Mouse (Mus musculus): Measurements from ENCODE around the gene Sesn1.
"Not testable (repeated sequence)": the region's sequence is repeated elsewhere in the genome, so short reads cannot be mapped to it uniquely, and the experiment has no call there.

Sesn1 gene

DNA sequence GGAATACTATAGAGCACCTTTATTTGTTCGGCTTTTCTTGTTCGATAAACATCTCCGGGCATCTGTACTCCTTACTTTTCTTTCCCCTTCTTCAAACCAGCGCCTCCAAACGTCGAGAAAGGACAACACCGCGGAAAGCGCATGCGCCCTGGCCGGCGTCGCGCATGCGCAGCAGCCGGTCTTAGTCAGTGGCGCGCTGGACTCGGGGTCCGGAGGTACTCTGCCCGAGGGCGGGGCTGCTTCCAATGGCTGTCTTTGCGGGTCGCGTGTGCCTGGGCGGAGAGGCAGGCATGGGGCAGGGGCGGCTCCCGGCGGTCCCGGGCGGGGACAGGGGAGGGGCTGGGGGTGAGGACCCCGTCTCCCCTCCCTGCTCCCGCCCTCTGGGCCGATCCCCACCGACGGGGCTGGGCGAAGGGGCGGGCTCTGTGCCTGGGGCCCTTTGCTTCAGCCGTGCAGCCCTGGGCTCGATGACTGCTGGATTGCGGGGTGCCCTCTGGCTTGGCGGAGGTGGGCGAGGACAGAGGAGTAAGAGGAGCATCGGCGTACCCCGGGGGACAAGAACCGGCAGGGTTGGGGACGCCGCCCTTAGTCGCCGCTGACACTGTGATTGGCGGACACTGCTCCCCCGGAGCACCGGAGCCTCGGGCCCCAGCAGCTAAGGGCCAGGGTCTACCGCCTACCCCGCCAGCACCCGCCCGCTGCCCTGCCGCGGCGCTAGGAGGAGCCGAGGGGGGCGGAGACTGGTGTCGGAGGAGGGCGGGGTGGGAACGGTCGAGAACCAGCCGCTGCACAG is at the start of gene Sesn1, which contains the start of gene Cep57l1:
Gene Sesn1 (plus strand): TSS at position 165 of the 793 bp plus-strand sequence.
Gene Cep57l1 (minus strand): TSS at position 101 of the 793 bp plus-strand sequence.
- DNase-seq = peak; percentile 96

DNA sequence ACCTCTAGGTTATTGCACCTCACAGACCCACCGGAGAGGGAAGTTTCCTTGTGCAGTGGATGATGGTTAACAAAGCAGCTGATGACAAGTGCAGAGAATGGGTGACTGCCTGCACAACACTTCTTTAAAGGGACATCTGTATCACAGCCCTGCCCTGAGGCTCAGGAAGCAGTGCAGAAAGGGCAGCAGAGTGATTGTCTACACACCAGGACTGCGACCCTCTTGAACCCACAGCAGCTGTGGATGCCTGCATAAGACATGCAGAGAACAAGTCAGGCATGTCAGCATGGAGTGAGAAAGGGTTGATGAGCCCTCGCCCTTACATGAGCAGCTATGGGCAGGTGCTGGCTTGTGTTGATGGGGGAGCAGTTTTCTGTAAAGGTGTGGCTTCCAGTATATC is 48.9 kb upstream of the Sesn1 start:
- DNase-seq = no peak

DNA sequence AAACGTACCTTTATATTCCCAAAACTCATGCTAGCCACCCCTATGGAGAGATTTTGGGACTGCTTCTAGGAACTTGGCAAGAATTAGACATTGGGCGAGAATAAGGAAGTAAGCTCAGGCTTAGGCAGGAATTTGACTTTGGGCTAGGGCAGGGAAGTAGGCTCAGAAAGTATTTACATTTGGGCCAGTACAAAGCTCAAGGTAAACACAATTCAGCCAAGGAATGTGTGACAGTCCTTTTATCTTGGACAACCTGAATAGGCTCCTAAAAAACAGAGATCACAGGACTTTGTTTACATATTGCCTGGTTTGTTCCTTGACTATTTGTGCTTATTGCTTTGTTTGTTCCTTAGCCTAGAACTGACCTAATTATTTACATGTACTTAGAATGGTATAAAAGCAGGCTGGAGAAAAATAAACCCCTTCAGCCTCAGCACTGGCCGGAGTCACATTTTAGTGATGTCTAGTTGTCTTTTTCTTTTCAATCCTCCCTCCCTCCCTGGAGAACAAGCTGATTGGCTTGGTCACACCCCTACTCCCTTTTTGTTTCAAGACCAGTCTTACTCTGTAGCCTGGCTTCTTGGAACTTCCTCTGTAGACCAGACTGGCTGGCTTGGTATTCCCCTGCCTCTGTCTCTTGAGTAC is 45.9 kb upstream of the Sesn1 start:
- DNase-seq = no peak

DNA sequence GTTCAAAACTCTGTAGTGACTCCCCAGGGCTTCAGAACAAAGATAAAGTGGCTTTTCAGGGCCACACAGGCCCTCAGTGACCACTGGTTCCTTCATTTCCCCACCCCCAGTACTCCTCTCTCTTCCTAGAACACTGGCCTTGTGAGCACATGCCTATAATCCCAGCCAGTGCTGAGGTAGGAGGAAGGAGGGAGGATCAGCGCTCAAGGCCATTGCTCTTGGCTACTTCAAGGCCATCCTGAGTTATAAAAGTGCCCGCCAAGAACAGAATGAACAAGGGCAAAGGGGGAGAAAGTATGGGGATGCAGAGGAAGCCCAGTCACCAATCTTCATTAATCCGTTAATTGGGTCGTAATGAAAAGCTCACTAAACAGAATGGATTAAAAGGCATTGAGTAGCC is 44.1 kb upstream of the Sesn1 start:
- DNase-seq = no peak

DNA sequence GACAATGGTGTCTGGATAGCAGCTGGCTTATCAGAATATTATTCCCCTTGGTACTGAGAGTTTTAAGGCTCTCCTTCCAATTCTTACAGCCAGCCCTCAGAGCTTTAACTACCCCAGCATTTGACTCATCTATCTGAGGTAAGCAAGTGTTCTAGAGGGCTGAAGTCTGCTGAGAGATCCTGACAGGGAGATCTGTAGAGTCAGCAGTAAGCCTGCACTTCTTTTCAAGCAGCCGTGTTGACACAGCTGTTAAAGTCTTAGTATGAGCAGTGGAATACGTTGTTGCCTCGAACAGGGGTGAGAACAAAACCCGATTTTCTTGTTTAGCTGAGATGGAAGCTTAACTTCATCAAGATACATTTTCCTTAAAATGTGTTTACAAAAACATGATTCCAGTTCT is 43.5 kb upstream of the Sesn1 start:
- DNase-seq = no peak

DNA sequence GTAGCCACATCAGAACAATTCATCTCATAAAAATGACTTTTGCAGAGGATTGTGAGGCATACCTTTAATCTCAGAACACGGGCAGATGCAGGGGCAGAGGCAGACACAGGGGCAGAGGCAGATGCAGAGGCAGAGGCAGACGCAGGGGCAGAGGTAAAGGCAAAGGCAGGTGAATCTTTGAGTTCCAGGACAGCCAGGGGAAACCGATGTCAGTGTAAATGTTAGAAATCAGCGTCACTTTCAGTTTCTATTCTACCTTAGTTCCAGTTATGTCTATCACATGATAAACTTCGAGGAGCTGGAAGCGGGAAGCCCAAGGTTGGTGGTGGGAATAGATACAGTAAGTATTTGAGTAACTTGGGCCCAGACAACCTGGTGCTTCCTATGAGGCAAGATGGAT is 42.5 kb upstream of the Sesn1 start:
- no peak for DNase-seq

DNA sequence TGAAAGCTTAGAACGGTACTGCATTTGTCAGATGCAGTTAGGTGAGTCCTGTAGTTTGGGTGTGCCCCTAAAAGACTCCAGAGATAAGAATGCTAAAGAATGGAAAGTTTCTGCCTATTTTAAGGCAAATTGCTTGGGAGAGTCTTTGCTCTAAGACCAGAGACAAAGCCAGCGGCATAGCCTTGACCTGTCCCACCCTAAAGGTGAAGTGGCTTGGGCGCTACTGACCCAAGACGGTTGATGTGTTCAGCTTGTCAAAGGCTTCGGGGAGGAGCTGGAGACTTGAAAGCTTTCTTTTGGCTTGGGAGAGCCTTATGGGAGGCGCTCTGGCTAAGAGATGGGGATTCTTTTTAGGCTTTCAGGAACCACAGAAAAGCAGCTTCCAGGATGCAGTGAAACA is 17.4 kb upstream of the Sesn1 start:
- no peak for DNase-seq

DNA sequence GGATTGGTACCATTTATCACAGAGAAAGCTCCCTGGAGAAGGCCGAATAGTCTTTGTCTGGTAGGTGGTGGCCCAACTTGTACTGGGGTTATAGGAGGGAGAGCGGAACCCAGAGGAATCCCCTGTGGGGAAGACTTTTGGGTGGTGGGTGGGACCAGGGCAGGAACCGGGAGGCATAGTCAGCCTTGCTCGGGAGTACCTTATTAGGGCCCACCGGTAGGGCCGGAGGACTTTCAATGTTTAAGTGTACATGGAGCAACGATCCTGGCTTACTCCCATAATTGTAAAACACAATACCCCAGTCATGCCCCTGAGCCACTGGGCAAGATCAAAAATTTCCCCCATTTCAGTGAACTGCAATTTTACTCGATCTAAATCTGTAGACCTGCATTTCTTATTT is 12.5 kb upstream of the Sesn1 start:
- DNase-seq = no peak

DNA sequence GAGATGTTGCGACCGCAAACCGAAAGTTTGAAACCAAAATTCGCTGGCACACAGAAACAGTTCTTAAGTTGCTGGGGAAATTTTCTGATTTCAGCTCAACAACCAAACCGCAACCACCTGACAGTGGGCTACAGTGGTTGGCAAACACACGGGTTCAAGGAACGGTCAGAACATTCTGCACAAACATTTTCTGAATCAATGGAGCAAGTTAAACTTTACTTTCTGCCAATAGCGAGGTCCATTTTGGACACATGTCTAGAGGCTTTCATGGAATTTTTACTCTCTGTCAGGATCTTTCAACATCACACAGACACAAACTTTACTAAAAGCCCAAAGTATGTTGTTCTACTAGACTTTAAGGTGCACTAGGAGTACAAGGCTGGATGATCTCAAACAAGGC is 6.3 kb upstream of the Sesn1 start:
- no peak for DNase-seq

DNA sequence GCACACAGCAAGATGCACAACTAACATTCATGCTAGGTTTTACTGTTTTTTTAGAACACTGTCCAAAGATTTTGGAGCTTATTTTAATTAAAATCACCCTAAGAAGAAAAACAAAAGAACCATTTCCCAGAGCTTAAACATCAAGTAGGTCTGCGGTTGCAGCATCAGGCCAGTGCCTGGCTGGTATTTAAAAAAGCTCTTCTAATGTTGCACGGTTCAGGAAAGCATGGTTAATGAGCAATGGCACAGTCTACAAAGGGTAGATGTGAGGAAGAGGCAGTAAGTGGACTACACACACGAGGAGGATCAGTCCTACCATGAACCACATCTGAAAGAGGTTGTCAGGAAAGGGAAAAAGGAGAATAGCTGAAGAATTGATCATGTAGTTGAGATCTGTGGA is 5.0 kb upstream of the Sesn1 start:
- DNase-seq = no peak

DNA sequence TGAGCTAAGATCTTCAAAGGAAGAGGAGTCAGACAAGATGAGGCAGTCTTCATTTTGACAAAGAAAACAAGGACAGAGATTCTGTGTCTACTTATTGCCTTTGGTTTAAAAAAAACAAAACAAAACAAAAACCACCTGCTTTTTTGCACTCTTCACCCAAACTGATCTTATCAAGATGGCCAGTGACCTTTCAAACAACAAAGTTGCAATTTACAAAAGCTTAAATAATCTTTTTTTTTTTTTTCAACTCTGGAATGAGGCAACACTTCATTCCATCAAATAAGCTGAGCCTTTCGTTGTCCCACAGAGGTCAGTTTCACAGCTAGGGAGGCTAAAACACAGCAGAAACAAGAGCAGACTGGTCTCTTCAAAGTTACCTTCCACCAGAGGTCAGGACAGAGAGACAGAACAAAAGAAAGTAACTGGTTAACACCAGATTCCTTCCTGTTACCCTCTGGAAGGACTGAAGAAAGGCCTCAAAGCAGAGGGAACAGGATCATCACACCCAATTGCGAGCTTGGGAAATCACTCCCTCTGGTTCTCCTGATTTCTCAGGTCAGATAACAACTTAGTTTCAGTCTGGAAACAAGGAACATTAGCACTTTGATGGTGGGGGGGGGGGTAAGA is 3.9 kb upstream of the Sesn1 start:
- DNase-seq = no peak

DNA sequence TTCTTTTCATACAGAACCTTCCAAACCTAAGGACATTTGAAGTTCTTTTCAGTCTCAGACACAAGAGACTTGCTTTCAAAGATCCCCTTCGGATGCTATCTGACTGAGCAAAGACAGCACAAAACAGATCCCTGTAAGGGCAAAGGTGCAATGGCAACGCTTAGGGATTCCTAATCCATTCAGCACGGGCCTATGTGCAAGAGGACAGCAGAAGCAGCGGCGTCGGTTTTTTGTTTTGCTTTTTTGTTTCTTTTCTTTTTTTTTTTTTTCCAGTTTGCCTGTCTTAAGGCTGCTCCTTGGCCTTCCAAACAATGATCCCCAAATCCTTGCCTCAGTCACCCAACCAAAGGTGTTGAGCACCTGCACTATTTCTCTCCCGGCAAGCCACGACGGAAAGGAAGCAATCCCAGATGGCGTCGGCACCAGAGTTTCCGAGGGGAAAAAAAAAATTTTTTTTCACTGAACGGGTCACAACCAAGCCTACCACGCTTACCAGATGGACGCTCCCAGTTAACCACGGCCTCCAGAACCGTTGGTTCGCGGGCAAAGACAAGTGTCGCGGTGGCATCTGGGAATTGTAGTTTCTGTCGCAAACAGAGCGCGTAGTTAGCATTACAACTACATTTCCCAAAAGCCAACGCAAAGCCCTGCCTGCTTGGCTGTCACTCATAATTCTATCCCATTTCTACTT is 510 bp upstream of the Sesn1 start:
- peak; percentile 92 for DNase-seq

DNA sequence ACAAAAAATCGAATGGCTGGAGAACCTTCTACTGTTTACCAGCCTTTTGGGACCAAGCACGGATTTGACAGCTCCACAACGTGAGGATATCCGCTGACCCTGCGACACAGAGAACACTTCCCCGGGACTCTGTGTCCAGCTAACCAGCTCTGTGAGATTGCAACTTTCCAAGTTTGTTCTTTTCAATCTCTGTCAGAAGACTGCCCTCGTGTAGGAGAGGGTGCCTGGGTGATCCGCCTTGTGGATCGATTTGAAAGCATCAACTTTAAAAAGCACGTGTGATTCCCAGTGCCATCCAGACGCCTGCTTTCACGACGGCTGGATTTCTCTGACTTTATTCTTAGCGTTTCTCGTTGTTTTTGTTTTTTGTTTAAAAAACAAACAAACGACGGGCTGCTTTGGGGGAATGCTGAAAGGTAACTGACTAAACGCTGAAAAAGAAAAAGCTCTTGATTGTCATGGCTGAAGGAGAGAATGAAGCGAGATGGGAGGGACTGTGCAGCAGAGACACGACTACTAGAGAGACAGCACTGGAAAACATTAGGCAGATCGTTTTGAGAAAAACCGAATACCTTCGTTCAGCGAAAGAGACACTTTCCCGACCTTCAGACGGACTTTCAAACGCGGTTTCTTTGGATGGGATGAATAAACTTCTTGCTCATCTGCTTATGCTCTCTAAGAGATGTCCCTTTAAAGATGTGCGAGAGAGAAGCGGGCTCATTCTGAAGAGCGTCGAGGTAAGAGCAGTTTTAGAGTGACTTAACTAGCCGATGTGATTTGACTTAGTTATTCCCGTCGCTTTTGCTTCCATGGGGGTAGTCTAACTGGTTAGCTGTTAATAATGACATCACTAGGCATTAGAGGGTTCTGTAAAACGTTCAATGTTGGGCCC is 1.1 kb downstream of the Sesn1 start:
- DNase-seq = no peak

DNA sequence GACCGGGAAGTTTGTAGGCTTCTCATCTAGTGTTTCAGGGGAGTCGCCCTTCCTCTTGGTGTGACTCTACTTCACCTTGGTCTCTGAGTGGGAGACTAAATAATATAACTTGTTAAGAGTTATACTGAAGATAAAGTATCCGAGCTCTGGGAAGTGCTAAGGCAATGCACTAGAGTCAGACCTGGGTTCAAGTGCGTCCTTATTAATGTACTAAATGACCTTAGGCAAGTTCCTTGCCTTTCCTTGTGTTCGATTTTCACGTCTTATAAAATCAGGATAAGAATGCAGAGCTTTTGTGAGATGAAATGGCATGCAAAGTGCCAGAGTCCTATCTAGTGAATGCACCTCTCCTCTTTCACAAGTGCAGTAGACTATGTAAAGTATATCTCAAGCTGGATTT is 2.8 kb downstream of the Sesn1 start:
- no peak for DNase-seq

DNA sequence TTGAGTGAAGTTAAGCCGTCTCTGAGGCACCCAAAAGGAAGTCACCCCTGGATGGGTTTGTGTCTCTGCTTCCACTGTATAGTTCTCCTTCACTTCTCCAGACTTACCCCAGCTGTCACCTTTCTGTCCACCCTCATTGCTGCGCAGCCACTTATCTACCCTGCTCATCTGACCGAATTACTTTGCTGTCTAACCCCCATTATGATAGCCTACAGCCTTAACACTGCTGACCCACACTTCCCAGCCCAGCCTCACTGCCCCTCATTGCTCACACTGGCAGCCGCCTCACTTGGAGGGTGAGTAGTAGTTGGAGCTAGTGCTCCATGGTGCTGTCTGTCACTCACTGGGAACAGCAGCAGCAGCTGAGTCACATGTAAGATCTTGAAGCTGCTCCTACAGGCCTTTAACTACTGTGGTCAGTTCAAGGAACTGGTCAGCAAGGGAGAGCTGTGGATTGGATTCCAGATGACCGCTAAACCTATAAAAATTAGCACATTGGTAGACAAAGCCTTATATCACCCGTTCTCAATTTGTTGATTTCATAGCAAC is 4.6 kb downstream of the Sesn1 start:
- no peak for DNase-seq

DNA sequence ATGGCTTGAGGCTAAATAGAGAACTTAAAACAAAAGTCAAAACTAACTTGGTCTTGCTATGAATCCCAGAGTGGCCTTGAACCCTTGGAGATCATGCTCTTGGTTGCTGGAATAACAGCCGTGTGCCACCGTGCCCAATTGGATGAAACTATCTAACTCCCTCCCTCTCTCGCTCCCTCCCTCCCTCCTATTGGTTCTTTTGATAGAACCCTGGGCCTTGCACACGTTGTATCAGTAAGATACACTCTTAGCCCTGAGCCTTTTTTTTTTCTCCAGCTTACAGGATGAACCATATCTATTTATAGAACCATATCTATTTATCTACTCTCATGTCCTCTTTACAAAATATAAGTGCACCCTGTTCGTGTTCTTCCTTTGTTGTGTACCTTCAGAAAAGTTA is 6.8 kb downstream of the Sesn1 start:
- DNase-seq = no peak

DNA sequence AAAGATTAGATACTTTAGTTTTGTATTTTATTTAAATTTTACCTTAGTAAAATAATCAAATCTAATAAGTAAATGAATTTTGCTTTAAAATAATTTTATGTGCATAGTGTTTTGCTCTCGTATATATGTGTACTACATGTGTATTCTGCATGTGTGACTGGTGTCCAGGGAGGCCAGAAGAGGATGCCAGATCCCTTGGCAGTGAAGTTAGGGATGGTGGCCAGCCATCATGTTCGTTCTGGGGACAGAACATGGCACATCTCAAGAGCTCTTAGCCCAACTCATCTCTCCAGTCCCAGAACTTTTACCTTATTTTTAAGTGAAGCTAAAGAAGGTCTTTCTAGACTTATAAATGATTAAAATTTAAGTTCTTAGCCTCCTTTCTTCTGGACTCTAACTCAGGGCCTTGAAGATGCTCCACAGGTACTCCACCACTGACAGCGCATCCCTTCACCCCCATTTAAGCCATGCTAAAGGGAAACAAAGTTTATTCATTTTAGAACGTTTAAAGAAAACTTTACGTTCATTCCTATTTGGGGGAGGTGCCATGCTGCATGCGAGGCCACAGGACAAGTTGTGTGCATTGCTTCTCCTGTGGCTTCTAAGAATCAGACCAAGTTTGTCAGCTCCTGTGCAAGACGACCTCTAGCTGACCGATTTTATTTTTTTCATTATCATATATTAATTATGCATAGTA is 8.4 kb downstream of the Sesn1 start:
- no peak for DNase-seq

DNA sequence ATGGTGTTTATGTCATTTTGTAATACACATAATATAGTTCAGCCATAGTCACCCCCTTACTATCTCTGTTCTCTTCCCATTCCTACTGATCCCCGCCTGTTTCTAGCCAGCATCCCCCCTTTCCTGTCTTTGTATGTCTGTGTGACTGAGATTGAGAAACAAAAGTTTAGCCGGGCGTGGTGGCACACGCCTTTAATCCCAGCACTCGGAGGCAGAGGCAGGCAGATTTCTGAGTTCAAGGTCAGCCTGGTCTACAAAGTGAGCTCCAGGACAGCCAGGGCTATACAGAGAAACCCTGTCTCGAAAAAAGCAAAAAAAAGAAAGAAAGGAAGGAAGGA is 9.0 kb downstream of the Sesn1 start:
- not testable (repeated sequence) for DNase-seq

DNA sequence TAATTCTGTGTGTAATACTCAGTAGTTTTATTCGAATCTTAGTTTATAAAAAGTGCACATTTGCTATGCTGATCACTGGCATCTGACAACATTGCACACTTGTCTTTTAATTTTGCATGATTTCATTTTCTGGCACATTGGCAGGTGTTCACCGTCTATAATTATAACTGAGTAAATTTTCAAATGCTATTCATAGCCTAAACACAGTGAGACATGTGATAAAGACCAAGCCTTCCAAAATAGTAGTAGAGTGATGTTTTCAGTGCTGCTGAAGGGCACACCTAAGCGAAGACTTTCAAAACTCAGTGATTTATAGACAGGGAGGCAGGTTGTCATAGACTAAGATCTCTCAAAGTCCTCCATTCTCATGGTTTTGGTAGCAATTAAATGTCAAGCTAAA is 9.6 kb downstream of the Sesn1 start:
- DNase-seq = no peak

DNA sequence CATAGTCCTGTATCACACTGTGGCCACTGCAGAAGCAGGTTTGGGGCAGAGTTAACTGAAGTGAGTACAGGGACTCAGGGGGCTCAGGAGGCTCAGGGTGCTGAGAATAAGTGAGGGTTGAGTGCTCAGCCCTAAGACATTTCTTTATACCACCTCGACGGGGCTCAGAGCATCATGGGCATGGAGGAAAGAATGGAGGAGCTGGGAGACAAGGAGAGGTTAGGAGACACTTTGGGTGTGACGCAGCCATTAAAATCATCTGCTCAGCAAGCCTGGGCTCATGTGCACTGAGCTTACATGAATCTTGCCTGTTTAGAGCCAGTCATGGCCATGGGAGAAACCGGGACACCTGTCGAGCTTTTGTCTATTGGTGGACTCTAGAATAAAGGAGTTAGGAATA is 10.7 kb downstream of the Sesn1 start:
- no peak for DNase-seq

DNA sequence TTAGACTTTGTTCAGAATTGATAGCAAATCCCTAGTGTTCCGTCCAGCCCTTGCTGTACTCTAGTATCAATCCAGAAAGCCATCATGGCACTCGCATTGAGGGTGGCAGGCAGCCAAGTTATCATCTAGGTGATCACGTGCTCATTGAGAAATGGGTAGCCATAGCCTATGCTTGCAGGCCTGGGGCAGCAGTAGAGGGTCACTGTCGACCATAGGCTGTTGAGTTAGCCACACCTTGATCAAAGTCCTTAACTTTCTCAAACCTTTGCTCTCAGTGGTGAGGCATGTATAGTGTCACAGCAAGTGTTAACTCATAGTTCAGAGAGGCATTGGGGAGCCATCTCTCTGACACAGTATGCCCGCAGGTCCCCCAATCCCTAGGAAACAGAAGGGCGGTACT is 11.4 kb downstream of the Sesn1 start:
- DNase-seq = no peak

Measured in lung, postnatal 10 days (tissue).